Mouse (Mus musculus): ENCODE data around the gene Shank2. TPM values are rescaled to one million over a fixed set of nuclear protein-coding genes. Genes with fewer than 3 reads are reported as not detected.

The Shank2 gene
- total RNA-seq, 1 experiment: 0.94 TPM

- no peak for DNase-seq (ENCODE audit: low read depth, low spot score)
- Histone ChIP-seq H3K4me1 (ENCODE audit: control insufficient read depth in 2 of 2, insufficient read depth in 2 of 2, low read length in 2 of 2, poor library complexity in 1 of 2) (no peaks in the 10 kb centered on the region), H3K9ac (ENCODE audit: insufficient read depth, low read depth, low read length, poor library complexity, severe bottlenecking) (no peak overlapping the region), H3K4me3 (ENCODE audit: insufficient read depth in 1 of 2, low read depth in 1 of 2, low read length in 2 of 2, poor library complexity in 1 of 2, severe bottlenecking in 1 of 2) (no peak overlapping the region), H3K9me3 (ENCODE audit: control insufficient read depth, insufficient read depth, low read depth, low read length) (no peaks in the 10 kb centered on the region), H3K36me3 (ENCODE audit: control insufficient read depth, insufficient read depth, low read length, poor library complexity, severe bottlenecking) (no peaks in the 10 kb centered on the region), H3K27ac (ENCODE audit: insufficient read depth, low read depth, low read length, poor library complexity, severe bottlenecking) (no peak overlapping the region)
- TF ChIP-seq HCFC1 (IDR thresholded peaks at IDR 0.05; ENCODE audit: borderline replicate concordance, insufficient read depth, low read length) (no peak), ZC3H11A (IDR thresholded peaks at IDR 0.05; ENCODE audit: borderline replicate concordance, low read depth, low read length) (no peak), CHD2 (IDR thresholded peaks at IDR 0.05; ENCODE audit: low read depth, low read length) (no peak), ZNF384 (IDR thresholded peaks at IDR 0.05; ENCODE audit: low read depth, low read length) (no peak), MAFK (IDR thresholded peaks at IDR 0.05; ENCODE audit: insufficient read depth, low read depth, low read length) (no peak)
- in situ Hi-C loops (cut with MboI; ENCODE audit: low sequenced_read_pairs in 2 of 2, unreplicated experiment in 2 of 2): no loop called here
Measured at GRCm38 (mm10) chr7:144291478-144291877, 289.8 kb downstream of the Shank2 start.

- in situ Hi-C loops (cut with MboI; ENCODE audit: low sequenced_read_pairs in 2 of 2, unreplicated experiment in 2 of 2): no loop called here
- no peak overlapping the region for H3K9ac ChIP-seq (ENCODE audit: insufficient read depth, low read depth, low read length, poor library complexity, severe bottlenecking)
- no peaks in the 10 kb centered on the region for H3K4me1 ChIP-seq (ENCODE audit: control insufficient read depth in 2 of 2, insufficient read depth in 2 of 2, low read length in 2 of 2, poor library complexity in 1 of 2)
- H3K27ac ChIP-seq (ENCODE audit: insufficient read depth, low read depth, low read length, poor library complexity, severe bottlenecking): no peak overlapping the region
- no peaks in the 10 kb centered on the region for H3K9me3 ChIP-seq (ENCODE audit: control insufficient read depth, insufficient read depth, low read depth, low read length)
- no peak for DNase-seq (ENCODE audit: low read depth, low spot score)
- no peaks in the 10 kb centered on the region for H3K36me3 ChIP-seq (ENCODE audit: control insufficient read depth, insufficient read depth, low read length, poor library complexity, severe bottlenecking)
- H3K4me3 ChIP-seq (ENCODE audit: insufficient read depth in 1 of 2, low read depth in 1 of 2, low read length in 2 of 2, poor library complexity in 1 of 2, severe bottlenecking in 1 of 2): no peak overlapping the region
- TF ChIP-seq MAFK (IDR thresholded peaks at IDR 0.05; ENCODE audit: insufficient read depth, low read depth, low read length): no peak
- TF ChIP-seq CHD2 (IDR thresholded peaks at IDR 0.05; ENCODE audit: low read depth, low read length): no peak
- no peak for TF ChIP-seq ZC3H11A (IDR thresholded peaks at IDR 0.05; ENCODE audit: borderline replicate concordance, low read depth, low read length)
Measured at GRCm38 (mm10) chr7:144293611-144294010, 291.9 kb downstream of the Shank2 start.

DNA sequence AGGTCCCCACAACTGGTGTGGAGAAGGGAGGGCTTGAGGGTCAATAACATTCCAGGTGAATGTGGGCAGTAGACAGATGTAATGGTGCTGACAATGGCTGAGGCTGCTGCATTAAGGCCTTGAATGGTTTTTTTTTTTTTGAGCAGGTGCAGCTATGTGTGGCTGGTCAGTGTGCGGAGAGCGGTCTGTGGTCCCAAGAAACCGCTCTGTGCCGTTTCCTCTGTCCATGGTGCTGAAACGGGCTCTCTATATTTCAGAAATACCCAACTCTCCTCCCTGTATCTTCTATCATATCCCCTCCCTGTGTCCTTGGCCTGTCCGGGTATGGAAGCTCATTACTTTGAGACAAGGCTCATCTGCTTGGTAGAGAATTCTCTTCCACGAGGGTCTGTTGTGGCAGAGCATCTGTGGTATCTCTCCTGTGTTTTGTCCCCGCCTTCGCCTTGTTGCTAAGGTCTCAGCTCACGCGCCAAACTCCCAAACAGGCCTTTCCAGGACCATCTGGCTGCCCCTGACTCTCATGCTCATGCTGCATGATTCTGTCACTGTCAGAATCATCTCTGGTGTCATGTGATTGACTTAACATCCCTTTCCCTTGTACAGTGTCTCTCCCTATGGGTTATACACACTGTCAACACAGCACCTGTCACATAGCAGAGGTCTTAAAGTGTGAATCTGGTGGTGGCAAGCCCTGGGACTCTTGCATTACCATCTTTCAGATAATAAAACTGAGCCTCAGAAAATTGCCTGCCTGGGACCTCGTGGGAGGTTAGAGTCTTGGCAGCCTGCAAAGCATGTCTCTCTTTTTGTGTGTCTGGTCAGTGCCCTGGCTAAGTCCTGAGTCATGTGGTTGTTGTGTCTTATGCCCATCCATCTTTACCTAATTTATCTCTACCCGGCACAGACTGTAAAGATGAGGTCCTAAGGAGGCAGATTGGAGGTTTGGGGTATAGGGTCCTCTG lies 292.8 kb downstream of the Shank2 start:
- no peak overlapping the region for H3K4me3 ChIP-seq (ENCODE audit: insufficient read depth in 1 of 2, low read depth in 1 of 2, low read length in 2 of 2, poor library complexity in 1 of 2, severe bottlenecking in 1 of 2)
- H3K4me1 ChIP-seq (ENCODE audit: control insufficient read depth in 2 of 2, insufficient read depth in 2 of 2, low read length in 2 of 2, poor library complexity in 1 of 2): no peaks in the 10 kb centered on the region
- peak; percentile 59 for DNase-seq (ENCODE audit: low read depth, low spot score)
- no peak overlapping the region for H3K27ac ChIP-seq (ENCODE audit: insufficient read depth, low read depth, low read length, poor library complexity, severe bottlenecking)
- no peaks in the 10 kb centered on the region for H3K9me3 ChIP-seq (ENCODE audit: control insufficient read depth, insufficient read depth, low read depth, low read length)
- H3K36me3 ChIP-seq (ENCODE audit: control insufficient read depth, insufficient read depth, low read length, poor library complexity, severe bottlenecking): no peaks in the 10 kb centered on the region
- H3K9ac ChIP-seq (ENCODE audit: insufficient read depth, low read depth, low read length, poor library complexity, severe bottlenecking): no peak overlapping the region
- in situ Hi-C loops (cut with MboI; ENCODE audit: low sequenced_read_pairs in 2 of 2, unreplicated experiment in 2 of 2): no loop called here
- no peak for TF ChIP-seq CHD2 (IDR thresholded peaks at IDR 0.05; ENCODE audit: low read depth, low read length)
- TF ChIP-seq ZNF384 (IDR thresholded peaks at IDR 0.05; ENCODE audit: low read depth, low read length): peak; percentile 91

GRCm38 (mm10) chr7:144299351-144299750 lies 297.6 kb downstream of the Shank2 start:
- H3K9ac ChIP-seq (ENCODE audit: insufficient read depth, low read depth, low read length, poor library complexity, severe bottlenecking): no peak overlapping the region
- H3K4me1 ChIP-seq (ENCODE audit: control insufficient read depth in 2 of 2, insufficient read depth in 2 of 2, low read length in 2 of 2, poor library complexity in 1 of 2): no peaks in the 10 kb centered on the region
- no peak for DNase-seq (ENCODE audit: low read depth, low spot score)
- H3K36me3 ChIP-seq (ENCODE audit: control insufficient read depth, insufficient read depth, low read length, poor library complexity, severe bottlenecking): no peaks in the 10 kb centered on the region
- H3K4me3 ChIP-seq (ENCODE audit: insufficient read depth in 1 of 2, low read depth in 1 of 2, low read length in 2 of 2, poor library complexity in 1 of 2, severe bottlenecking in 1 of 2): no peak overlapping the region
- in situ Hi-C loops (cut with MboI; ENCODE audit: low sequenced_read_pairs in 2 of 2, unreplicated experiment in 2 of 2): no loop called here
- TF ChIP-seq ZC3H11A (IDR thresholded peaks at IDR 0.05; ENCODE audit: borderline replicate concordance, low read depth, low read length) (no peak), ZNF384 (IDR thresholded peaks at IDR 0.05; ENCODE audit: low read depth, low read length) (no peak), MAFK (IDR thresholded peaks at IDR 0.05; ENCODE audit: insufficient read depth, low read depth, low read length) (no peak), CHD2 (IDR thresholded peaks at IDR 0.05; ENCODE audit: low read depth, low read length) (no peak), HCFC1 (IDR thresholded peaks at IDR 0.05; ENCODE audit: borderline replicate concordance, insufficient read depth, low read length) (no peak)
- H3K9me3 ChIP-seq (ENCODE audit: control insufficient read depth, insufficient read depth, low read depth, low read length): no peaks in the 10 kb centered on the region
- H3K27ac ChIP-seq (ENCODE audit: insufficient read depth, low read depth, low read length, poor library complexity, severe bottlenecking): no peak overlapping the region
